Mouse (Mus musculus) bone marrow, adult 2 months (tissue): ENCODE measurements at regions not wholly inside any gene's neighbourhood (a gene's known extent, or its start where the extent isn't known, plus 50 kb on each side); places are given as distances from the start of the nearest gene placed in this dataset.

Experiments
- CTCF ChIP-seq: fragments of 200-500 bp; IDR thresholded peaks from 2 replicates; pipeline ENCODE4 v1.5.1; 2011; ENCODE audit warnings: low read length, control low read depth; ENCODE audit not compliant: control insufficient read depth, insufficient read depth
- POLR2A ChIP-seq: fragments of 200-500 bp; IDR thresholded peaks from 2 replicates; pipeline ENCODE4 v1.6.1; 2011; ENCODE audit warnings: low read depth, mild to moderate bottlenecking, control low read depth, low read length, borderline replicate concordance; ENCODE audit not compliant: control insufficient read depth

DNA sequence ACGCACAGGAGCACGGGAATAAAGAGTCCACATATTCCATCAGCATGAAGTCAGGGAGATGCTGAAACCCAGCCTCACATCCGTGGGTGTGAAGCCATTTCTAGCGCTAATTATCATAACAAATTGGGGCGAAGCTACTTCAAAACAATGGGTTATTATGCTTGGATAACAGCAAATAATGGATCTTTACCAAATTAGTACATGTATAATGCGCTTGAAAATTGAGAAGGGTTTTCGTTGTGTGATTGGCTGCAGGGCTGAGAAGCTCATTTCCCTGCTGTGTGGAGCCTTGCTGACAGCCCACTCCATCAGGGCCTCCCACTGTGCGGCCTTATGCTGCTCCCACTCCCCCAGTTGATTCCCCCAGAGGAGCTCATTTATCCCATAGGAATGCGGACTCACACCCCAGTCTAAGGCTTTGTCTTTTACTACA lies 597.7 kb downstream of the Ets1 start:
- TF ChIP-seq CTCF (no peak), POLR2A (no peak)
